Mouse (Mus musculus) ES-Bruce4 (cell line): ENCODE measurements at regions not wholly inside any gene's neighbourhood (a gene's known extent, or its start where the extent isn't known, plus 50 kb on each side); places are given as distances from the start of the nearest gene placed in this dataset.

Source experiments
- CTCF ChIP-seq: IDR thresholded peaks from one replicate; pipeline ENCODE4 v1.8.1; 2011; ENCODE audit warnings: low read depth, low read length
- EP300 ChIP-seq: IDR thresholded peaks from 2 replicates; pipeline ENCODE4 v1.6.1; 2011; ENCODE audit warnings: low read depth, low read length; ENCODE audit not compliant: insufficient read depth
- POLR2A ChIP-seq: IDR thresholded peaks from one replicate; pipeline ENCODE4 v1.8.1; 2011; ENCODE audit warnings: low read length; ENCODE audit not compliant: insufficient read depth

DNA sequence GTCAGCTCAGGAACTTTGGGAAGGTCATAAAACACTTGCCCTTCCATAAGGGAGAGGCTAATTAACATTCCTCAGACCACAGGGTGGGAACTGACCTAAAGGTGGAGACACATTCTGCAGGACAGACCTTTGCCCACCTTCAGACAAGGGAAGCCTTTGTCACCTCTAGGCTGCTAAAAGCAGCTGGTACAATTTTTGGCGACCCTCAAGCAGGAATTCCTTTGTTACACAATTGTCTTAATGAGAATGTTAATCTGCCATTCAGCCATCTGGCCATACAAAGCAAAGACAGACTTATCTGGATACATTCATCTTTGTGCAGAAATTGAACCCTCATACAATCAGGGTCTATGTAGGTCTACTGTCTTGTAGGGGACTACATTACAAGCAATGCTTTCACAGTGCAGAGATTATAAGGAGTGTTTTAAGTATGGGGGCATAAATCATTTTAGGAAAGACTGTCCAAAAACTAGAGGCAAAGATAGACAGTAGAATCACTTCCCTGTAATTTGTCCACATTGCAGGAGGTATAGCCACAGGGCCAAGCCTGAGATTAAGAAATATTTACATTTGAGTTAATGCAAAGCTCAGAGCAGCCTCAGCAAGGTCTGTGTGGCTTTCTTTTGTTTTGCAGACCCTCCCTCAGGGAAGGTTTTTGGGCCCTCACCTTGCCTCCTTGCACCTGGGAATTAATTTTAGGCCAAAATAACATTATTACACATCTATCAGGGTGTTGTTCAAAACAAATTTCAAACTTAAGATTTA lies 384.5 kb upstream of the Rarb start:
- TF ChIP-seq CTCF = no peak
- TF ChIP-seq POLR2A = no peak
- no peak for TF ChIP-seq EP300
